Mouse (Mus musculus): ENCODE measurements around the gene Eprs.

- TF ChIP-seq USF1 (IDR thresholded peaks at IDR 0.05; ENCODE audit: low read depth) (no peak), E2F4 (IDR thresholded peaks at IDR 0.05; ENCODE audit: insufficient read depth) (no peak), POLR2A (IDR thresholded peaks at IDR 0.05; ENCODE audit: insufficient read length, low read depth) (no peak), TCF12 (IDR thresholded peaks at IDR 0.05; ENCODE audit: insufficient read depth, poor library complexity, severe bottlenecking) (no peak), TCF3 (IDR thresholded peaks at IDR 0.05; ENCODE audit: insufficient read length, low read depth) (no peak)
Observed at GRCm38 (mm10) chr1:185377429-185377828, 14.6 kb downstream of the Eprs start.

Data from myocyte (in vitro differentiated cells).